ENCODE assay signal across 28 mouse cellular contexts in the genomic region with DNA sequence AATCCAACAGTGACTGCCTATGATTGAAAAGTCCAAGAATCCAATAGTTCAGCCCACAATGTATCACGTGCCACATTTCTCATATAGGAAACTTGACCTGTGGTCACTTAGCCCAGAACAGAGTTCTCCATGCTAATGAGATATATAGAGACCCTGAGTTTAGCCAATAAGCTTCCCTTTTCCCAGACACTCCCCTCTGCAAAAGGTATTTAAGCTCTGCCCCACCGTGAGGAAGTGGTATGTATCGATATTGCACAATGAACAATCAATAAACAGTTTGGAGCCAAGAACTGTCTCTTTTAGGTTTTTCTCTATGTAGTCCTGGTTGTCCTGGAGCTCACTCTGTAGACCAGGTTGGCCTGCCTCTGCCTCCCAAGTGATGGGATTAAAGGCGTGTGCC. TPM values are rescaled to one million over a fixed set of nuclear protein-coding genes. Genes with fewer than 3 reads are reported as not detected.
"Had no signal": no experiment of that assay in that cellular context is flagged by ENCODE, and none has a peak within 500 bp of the region (broad histone marks: within the 10 kb centered on the region; RNA-seq: fewer than 3 reads in every experiment).

No protein-coding gene starts in this region.

- H3K27ac ChIP-seq: gastrocnemius, adult 2 months; heart, embryonic 10.5 days; hindbrain, embryonic 10.5 days; hindbrain, embryonic 12.5 days; hindbrain, embryonic 14.5 days; intestine, embryonic 15.5 days; kidney, embryonic 15.5 days; kidney, postnatal 0 days; limb, embryonic 13.5 days; limb, embryonic 15.5 days had no signal

- DNase-seq: forebrain, postnatal 0 days; gastrocnemius, adult 2 months; gastrocnemius, postnatal 10 days; gastrocnemius, postnatal 25 days; heart, adult 18-20 months; heart, postnatal 10 days; heart, postnatal 4 days; kidney, adult 18-20 months; kidney, adult 8-10 months; kidney, postnatal 14 days; kidney, postnatal 36 days; layer of hippocampus, adult 9-11 months; layer of hippocampus, postnatal 36 days; left cerebral cortex, postnatal 4 days had no signal

- H3K9ac ChIP-seq: forebrain, postnatal 0 days; heart, embryonic 12.5 days; hindbrain, embryonic 12.5 days; hindbrain, embryonic 14.5 days; intestine, embryonic 15.5 days; kidney, embryonic 15.5 days; limb, embryonic 13.5 days; limb, embryonic 15.5 days had no signal

- ATAC-seq: forebrain, postnatal 0 days; hindbrain, embryonic 16.5 days; inflammation-experienced regulatory T-cells, adult 6 months; intestine, embryonic 15.5 days; intestine, postnatal 0 days had no signal

- H3K9me3 ChIP-seq: heart, embryonic 10.5 days; heart, embryonic 12.5 days; intestine, embryonic 15.5 days; kidney, embryonic 15.5 days; limb, embryonic 15.5 days had no signal

- H3K4me2 ChIP-seq: heart, embryonic 12.5 days; hindbrain, embryonic 12.5 days; hindbrain, embryonic 14.5 days; intestine, embryonic 15.5 days; kidney, embryonic 15.5 days; limb, embryonic 13.5 days; limb, embryonic 15.5 days had no signal

- H3K36me3 ChIP-seq: heart, embryonic 10.5 days; heart, embryonic 12.5 days; hindbrain, embryonic 10.5 days; hindbrain, embryonic 12.5 days; intestine, embryonic 15.5 days; kidney, embryonic 15.5 days; limb, embryonic 13.5 days; limb, embryonic 15.5 days had no signal

- H3K4me3 ChIP-seq: gastrocnemius, adult 2 months; heart, embryonic 10.5 days; heart, embryonic 12.5 days; hindbrain, embryonic 10.5 days; hindbrain, embryonic 12.5 days; intestine, embryonic 15.5 days; kidney, embryonic 15.5 days; limb, embryonic 13.5 days; limb, embryonic 15.5 days had no signal

RNA-seq across cellular contexts. Expression of a gene that starts 4.2 kb away (rescaled TPM):
- total RNA-seq: granulocyte monocyte progenitor cell, adult 5-6 weeks had no signal
- polyA plus RNA-seq: inflammation-experienced regulatory T-cells, adult 6 months had no signal
